Mouse (Mus musculus): Measurements from ENCODE around the gene Gpr26. TPM values are rescaled to one million over a fixed set of nuclear protein-coding genes. Genes with fewer than 3 reads are reported as not detected.

Gene Gpr26
- polyA plus RNA-seq, 1 experiment from 2014 or later: not detected

DNA sequence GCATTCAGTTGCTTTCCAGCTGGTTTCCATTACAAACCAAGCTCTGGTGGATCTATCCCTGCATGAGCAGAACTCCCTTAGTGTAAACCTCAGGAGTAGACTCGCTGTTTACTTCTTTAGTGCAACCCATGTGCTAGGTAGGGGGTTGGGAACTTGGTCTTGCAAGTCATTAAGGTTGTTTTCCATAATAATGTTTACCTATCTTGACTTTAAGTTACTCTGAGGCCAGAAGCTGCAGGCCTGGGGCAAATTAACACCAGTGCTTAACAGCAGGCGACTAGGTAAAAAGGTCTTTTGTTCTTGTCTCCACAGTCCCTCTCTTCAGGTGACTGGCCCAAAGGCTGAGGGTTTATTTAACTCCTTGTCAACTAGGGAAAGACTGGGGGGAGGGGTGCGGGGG lies 48.9 kb downstream of the Gpr26 start:
- DNase-seq (ENCODE audit: low spot score): no peak
- 13% methylated on average over 3 of the region's 3 CpGs for WGBS
- H3K9me3 ChIP-seq (ENCODE audit: low read length): no peaks in the 10 kb centered on the region
- no peak overlapping the region for H3K4me2 ChIP-seq (replicated peaks; ENCODE audit: low read depth, low read length)
- H3K9ac ChIP-seq (replicated peaks; ENCODE audit: low read depth): no peak overlapping the region
- TF ChIP-seq EP300 (IDR thresholded peaks at IDR 0.05): no peak
- TF ChIP-seq CTCF (IDR thresholded peaks at IDR 0.05): no peak
- no peak for ATAC-seq
- no peaks in the 10 kb centered on the region for H3K36me3 ChIP-seq (ENCODE audit: insufficient read depth, low read length)
- no peak overlapping the region for H3K4me3 ChIP-seq (ENCODE audit: low read depth, low read length)
- H3K4me1 ChIP-seq (ENCODE audit: insufficient read depth, low read depth, low read length): no peaks in the 10 kb centered on the region
- no peak overlapping the region for H3K27ac ChIP-seq (ENCODE audit: low read length)
- no peaks in the 10 kb centered on the region for H3K27me3 ChIP-seq (replicated peaks; ENCODE audit: insufficient read depth, low read length)

DNA sequence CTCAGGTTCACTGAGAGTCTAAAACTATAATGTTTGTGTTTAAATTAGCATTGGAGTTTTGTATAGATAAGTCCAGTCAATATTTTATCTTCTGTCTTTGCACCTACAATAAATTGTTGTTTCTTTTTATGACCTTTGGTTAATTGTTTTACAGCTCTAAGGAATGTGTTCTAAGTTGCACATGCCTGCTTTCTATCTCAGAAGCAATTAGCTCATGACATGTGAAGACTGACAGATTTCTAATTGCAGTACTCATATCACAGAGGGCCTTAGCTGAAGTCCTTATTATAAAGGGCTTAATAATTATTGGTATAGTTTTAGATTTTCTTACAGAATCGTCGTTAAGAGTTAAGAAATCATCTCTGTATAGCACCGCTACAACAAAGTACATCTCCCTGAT lies 49.7 kb downstream of the Gpr26 start:
- no peak for TF ChIP-seq CTCF (IDR thresholded peaks at IDR 0.05)
- Histone ChIP-seq H3K4me2 (replicated peaks; ENCODE audit: low read depth, low read length) (no peak overlapping the region), H3K4me3 (ENCODE audit: low read depth, low read length) (no peak overlapping the region), H3K36me3 (ENCODE audit: insufficient read depth, low read length) (no peaks in the 10 kb centered on the region), H3K4me1 (ENCODE audit: insufficient read depth, low read depth, low read length) (no peaks in the 10 kb centered on the region), H3K9ac (replicated peaks; ENCODE audit: low read depth) (no peak overlapping the region), H3K27ac (ENCODE audit: low read length) (no peak overlapping the region), H3K9me3 (ENCODE audit: low read length) (no peaks in the 10 kb centered on the region), H3K27me3 (replicated peaks; ENCODE audit: insufficient read depth, low read length) (no peaks in the 10 kb centered on the region)
- 67% methylated on average over 3 of the region's 3 CpGs for WGBS
- ATAC-seq: no peak
- no peak for DNase-seq (ENCODE audit: low spot score)

GRCm38 (mm10) chr7:132025591-132025990 lies 59.3 kb downstream of the Gpr26 start:
- Histone ChIP-seq H3K4me2 (replicated peaks; ENCODE audit: low read depth, low read length) (no peak overlapping the region), H3K27me3 (replicated peaks; ENCODE audit: insufficient read depth, low read length) (no peaks in the 10 kb centered on the region), H3K4me3 (ENCODE audit: low read depth, low read length) (no peak overlapping the region), H3K9ac (replicated peaks; ENCODE audit: low read depth) (no peak overlapping the region), H3K36me3 (ENCODE audit: insufficient read depth, low read length) (no peaks in the 10 kb centered on the region), H3K4me1 (ENCODE audit: insufficient read depth, low read depth, low read length) (no peaks in the 10 kb centered on the region), H3K9me3 (ENCODE audit: low read length) (no peaks in the 10 kb centered on the region), H3K27ac (ENCODE audit: low read length) (no peak overlapping the region)
- WGBS: 59% methylated on average over 6 of the region's 6 CpGs
- TF ChIP-seq CTCF (IDR thresholded peaks at IDR 0.05) (no peak), EP300 (IDR thresholded peaks at IDR 0.05) (no peak)
- DNase-seq (ENCODE audit: low spot score): no peak
- ATAC-seq: no peak

DNA sequence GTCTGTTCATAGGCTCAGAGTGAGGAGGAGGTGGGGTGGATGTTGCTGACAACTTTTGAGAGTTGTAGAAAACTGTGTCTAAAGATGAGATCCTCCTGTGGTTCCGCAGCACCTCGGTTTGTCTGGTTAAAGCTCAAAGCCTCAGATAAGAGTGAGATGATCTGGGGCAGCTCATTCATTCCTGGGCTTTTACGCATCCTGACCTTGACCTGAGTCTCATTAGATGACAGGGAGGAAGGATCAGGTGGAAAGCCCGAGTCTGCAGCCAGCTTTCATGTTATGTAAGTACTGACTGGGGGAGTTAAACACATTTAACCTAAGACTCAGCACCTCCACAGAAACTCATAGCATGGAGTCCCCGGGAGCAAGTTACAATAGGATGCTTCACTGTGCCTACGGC lies 60.4 kb downstream of the Gpr26 start:
- no peak overlapping the region for H3K9ac ChIP-seq (replicated peaks; ENCODE audit: low read depth)
- H3K27me3 ChIP-seq (replicated peaks; ENCODE audit: insufficient read depth, low read length): no peaks in the 10 kb centered on the region
- no peak overlapping the region for H3K27ac ChIP-seq (ENCODE audit: low read length)
- no peak overlapping the region for H3K4me3 ChIP-seq (ENCODE audit: low read depth, low read length)
- H3K36me3 ChIP-seq (ENCODE audit: insufficient read depth, low read length): no peaks in the 10 kb centered on the region
- H3K4me2 ChIP-seq (replicated peaks; ENCODE audit: low read depth, low read length): no peak overlapping the region
- no peaks in the 10 kb centered on the region for H3K9me3 ChIP-seq (ENCODE audit: low read length)
- ATAC-seq: no peak
- DNase-seq (ENCODE audit: low spot score): no peak
- no peaks in the 10 kb centered on the region for H3K4me1 ChIP-seq (ENCODE audit: insufficient read depth, low read depth, low read length)
- WGBS: 53% methylated on average over 6 of the region's 6 CpGs
- TF ChIP-seq CTCF (IDR thresholded peaks at IDR 0.05) (no peak), EP300 (IDR thresholded peaks at IDR 0.05) (no peak)

DNA sequence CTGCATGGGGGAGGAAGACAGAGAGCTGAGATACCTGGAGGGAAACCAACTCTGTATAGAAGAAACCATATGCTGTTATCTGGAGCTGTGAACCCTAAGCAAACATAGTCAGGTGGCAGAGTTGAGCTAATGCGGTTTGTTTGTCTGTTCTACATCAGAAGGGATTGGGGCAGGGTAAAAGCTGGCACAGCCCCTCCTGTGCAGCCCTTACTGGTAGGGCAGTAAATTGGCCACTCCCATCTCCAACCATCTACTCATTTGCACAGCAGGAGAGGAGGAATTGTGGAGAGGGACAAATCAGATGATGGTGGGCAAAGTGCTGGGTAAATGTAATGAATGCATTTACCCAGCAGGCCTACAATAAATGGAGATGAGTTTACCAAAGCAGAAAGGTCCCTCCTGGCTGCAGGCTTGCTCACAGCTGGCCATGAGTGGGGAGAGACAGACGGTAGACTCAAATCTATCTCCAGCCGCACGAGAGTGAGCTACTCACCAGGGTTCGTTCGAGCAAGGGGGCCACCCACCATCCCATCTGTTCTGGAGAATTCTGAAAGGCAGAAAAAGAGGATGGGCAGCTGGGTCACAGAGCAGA lies 65.8 kb downstream of the Gpr26 start:
- TF ChIP-seq CTCF (IDR thresholded peaks at IDR 0.05) (no peak), EP300 (IDR thresholded peaks at IDR 0.05) (no peak)

More for the DNA sequence above, 65.8 kb downstream of the Gpr26 start:
- ATAC-seq: no peak
- Histone ChIP-seq H3K4me3 (ENCODE audit: low read depth, low read length) (no peak overlapping the region), H3K4me2 (replicated peaks; ENCODE audit: low read depth, low read length) (no peak overlapping the region), H3K9me3 (ENCODE audit: low read length) (no peaks in the 10 kb centered on the region), H3K27me3 (replicated peaks; ENCODE audit: insufficient read depth, low read length) (no peaks in the 10 kb centered on the region), H3K4me1 (ENCODE audit: insufficient read depth, low read depth, low read length) (no peaks in the 10 kb centered on the region), H3K27ac (ENCODE audit: low read length) (no peak overlapping the region), H3K9ac (replicated peaks; ENCODE audit: low read depth) (no peak overlapping the region), H3K36me3 (ENCODE audit: insufficient read depth, low read length) (no peaks in the 10 kb centered on the region)
- 58% methylated on average over 6 of the region's 6 CpGs for WGBS
- DNase-seq (ENCODE audit: low spot score): no peak

Other genes with a start within 250 kb of the Gpr26 start
- gene Cpxm2, start 188.3 kb downstream of the Gpr26 start, polyA plus RNA-seq (2015; fragmentation: Nextera tagmentation; extraction: Ambion mirVana): 0.37 and 0.61 TPM in 2 replicates